Mouse (Mus musculus) 3134 (cell line): ENCODE measurements around the gene Stub1.

Experiments
- DNase-seq: peaks from one replicate; pipeline ENCODE4 v3.0.0-alpha.2; 2011; ENCODE audit warnings: low spot score; ENCODE audit not compliant: insufficient read length; ENCODE audit errors: extremely low read depth

Gene Stub1

DNA sequence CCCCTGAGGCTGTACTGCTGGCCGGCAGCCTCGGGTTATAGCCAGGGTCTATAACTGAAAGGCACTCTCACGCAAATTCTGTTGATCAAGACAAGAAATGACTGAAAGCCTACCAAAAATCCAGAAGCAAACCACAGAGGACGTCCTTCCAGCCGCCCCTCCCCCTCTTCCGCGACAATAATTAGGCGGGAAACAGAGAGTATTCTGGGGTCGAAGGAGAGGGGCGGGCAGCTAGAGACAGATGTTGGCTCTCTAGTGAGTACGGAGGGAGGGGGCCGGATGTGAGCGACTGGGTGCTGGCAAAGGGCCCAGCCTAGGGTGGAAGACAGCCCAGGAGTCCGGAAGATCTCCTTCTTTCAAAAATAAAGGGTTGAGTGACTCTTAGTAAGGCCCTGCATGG lies 40.6 kb downstream of the Stub1 start, which contains the start of gene Fam173a:
Fam173a (minus strand) TSS at position 287 of the 400 bp plus-strand sequence.
- peak; percentile 72 for DNase-seq

DNA sequence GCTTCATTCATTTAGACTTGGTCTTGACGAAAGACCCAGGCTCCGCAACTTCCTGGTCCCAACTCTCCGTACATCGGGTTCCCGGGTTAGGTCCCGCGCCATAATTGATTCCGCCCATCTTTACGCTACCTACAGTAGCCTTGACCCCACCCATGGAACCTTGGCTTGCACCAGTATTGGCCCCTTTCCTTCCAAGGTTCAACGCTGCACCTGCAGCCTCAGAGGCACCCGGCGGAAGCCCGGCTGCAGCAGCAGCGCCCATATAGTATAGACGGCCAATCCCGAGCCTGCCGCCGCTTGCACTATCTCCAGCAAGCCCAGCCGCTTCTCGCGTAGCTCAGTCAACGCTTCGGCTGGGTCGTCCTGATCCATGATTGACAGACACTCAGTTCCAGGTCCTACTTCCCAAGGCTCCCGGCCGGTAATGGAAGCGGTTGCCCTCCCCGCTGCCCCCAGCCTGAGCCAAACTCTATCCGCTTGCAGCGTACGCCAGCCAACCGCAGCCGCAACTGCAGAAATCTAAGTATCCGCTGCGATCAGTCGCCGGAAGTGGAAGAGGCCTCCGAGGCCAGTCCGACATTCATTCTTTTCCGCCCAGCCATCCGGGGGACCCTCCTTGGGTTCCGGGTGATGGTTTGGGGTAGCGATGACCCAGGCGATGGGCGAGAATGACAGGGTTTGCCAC lies 41.2 kb downstream of the Stub1 start:
- DNase-seq = peak; percentile 89

DNA sequence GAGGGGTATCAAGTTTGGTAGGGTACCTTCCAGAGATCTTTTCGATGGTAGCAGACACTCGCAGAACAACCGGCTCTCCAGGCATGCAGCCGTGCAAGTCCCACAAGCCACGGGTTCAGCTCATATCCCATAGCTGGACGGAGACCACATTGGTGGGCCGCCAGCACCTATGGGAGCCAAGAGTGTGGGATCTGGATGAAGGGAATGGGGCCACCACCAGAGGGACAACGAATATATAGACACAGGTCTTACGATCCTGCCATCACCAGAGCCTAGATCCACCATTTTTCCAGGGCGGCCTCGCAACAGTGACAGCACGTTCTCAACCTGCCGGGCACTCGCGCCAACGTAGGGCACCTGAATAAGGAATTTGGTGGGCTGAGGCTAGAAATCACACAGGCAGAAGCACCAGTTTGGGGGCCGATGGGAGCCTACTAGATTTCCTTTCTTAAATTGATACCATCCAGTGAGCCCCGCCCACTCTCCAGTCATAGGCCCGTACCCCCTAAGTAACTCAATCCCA lies 41.8 kb downstream of the Stub1 start:
- no peak for DNase-seq

DNA sequence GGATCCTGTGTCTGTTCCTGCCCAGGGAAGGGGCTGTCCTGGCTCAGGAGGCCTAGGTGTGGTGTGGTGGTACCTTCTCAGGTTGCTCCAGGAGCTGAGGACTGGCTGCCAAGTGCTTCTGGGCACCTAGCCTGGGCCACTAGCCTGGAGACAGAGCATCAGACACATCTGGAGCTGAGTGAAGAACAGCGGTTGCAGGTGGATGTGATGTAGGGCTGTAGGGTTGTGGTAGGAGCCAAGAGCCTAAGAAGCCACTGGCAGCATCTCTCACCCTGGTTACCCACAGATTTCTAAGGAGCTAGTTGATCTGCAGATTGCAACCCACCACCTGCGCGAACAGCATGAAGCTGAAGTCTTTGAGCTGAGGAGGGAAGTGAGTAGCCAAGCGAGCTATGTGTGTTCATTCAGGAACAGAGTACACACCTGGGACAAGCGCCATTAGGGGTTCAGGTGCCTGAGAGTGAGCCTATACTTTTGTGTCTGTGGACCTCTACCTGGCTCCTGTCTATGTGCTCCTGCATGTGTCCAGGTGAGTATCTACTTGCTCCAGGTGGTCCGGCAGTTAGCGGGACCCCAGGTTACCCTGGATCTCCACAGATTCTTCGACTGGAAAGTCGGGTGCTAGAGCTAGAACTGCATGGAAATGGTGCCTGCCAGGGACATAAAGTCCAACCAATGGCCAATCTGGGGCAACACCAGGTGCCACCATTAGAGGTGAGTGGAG lies 46.3 kb downstream of the Stub1 start:
- no peak for DNase-seq

DNA sequence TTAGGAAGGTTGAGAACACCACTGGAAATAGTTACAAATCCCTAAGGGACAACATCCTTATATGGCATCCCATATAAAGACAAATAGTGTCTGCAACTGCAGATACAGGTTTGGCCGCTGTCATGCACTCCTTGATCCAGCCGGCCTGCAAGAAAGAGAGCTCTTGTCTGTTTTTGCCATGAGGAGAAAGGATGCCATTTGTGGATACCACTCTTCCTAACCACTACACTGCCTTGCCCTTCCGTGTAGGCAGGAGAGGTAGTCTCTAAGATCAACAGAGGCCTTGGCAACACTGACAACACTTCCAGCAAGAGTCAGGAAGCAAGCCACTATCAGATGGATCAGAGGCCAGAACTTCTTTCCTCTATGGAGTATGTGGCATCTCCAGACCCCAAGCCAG lies 46.9 kb downstream of the Stub1 start, which contains the start of gene Ccdc78:
Ccdc78 (plus strand) TSS at position 301 of the 400 bp plus-strand sequence.
- no peak for DNase-seq

DNA sequence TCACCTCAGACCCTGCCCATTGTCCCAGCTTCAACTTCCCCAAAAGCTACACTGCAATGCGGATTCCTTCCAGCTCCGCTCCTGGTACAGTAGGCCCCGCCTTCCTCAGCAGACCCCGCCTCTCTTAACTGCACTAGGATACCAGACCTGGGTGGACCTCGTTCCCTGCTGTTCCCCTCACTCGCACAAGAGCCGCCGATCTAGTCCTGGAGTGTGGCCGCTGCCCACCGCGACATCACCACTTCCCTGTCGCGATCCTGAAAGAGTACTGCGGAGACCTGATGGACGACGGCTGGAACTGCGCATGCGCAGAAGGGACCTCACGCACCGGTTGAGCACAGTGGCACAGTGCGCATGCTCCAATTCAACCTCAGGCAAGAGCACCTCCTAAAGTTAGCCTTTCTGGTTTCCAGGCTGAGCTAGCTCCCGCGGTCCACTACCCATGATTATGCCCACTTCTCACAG lies 47.9 kb downstream of the Stub1 start, which contains the start of gene Haghl:
Haghl (minus strand) TSS at position 393 of the 465 bp plus-strand sequence.
- peak; percentile 92 for DNase-seq

DNA sequence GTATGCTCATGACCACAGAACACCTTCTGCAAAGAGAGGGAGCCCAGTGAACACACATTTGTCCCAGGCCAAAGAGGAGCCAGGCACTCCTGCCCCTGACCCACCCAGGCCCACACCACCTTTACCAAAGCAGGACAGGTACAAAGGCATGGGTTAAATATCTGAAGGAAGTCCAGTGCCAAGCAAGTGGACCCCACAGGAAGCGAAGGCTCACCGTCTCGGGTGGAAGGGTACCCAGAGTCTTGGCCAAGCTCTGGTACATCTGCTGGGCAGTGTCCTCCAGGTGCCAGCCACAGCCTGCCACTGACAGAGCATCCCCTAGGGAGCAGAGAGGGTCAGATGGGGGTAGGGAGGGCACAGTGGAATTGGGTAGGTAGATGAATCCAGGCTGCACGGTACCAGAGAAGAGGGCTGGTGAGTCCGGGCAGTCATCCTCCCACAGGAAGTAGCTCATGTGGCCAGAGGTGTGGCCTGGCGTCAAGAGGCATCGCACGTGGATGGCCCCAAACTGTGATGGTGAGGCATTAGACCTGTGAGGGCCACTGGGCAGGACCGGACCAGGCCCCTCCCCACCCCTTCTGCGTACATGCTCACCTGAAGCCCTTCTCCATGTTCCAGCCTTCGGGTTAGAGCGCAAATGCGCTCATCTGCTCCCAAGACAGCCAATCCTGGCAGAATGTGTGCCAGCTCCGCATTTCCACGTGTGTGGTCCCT lies 49.2 kb downstream of the Stub1 start:
- no peak for DNase-seq

DNA sequence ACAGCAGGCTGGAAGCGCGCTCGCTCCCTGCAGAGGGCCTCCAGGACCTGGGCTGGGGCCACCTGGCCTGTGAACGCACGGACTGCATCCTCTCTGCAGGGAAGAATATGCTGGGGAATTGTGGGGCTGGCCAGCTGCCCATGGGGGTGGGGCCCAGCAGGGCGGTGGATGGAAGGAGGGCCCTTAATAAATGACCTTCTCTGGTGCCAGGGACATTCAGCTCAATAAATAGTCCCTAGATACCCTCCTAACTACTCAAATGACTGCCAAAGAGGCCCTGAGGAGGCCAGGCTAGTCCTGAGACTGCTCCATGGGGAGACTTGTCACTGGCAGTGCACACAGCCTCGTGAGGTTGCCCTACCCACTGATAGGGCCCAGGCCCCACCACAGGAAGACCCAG lies 50.1 kb downstream of the Stub1 start:
- DNase-seq = no peak

DNA sequence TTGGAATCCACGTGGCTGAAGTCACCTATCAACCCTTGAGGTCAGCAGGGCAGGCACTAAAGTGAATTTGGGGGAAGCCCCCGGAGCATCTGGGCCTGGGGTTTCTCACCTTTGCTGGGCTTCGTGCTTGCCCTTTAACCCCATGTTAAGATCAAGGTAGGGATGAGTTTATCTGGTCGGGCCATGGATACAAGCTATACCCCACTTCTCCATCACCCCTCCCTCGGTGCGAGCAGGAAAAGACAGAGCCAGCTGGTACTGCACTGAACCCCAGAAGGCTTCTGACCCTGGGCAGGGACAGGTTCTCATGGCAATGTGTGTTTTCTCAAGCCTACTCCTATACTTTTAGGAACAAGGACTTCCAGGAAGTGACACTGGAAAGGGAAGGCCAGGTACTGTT lies 51.9 kb downstream of the Stub1 start:
- DNase-seq = no peak
